Mouse (Mus musculus): ENCODE results near the gene Nrros.

- TF ChIP-seq POLR2A (IDR thresholded peaks at IDR 0.05; ENCODE audit: insufficient read depth, low read length) (no peak), CTCF (IDR thresholded peaks at IDR 0.05; ENCODE audit: low read depth, low read length) (no peak), EP300 (IDR thresholded peaks at IDR 0.05; ENCODE audit: insufficient read depth, low read depth, low read length) (no peak)
Measured at GRCm38 (mm10) chr16:32114406-32114805, 51.0 kb downstream of the Nrros start.
